Mouse (Mus musculus): Measurements from ENCODE around the gene Satb2. TPM values are rescaled to one million over a fixed set of nuclear protein-coding genes. Genes with fewer than 3 reads are reported as not detected.

Gene Satb2
- total RNA-seq, 2 experiments from 2014 or later, result 14.9 to 17.4 TPM

GRCm38 (mm10) chr1:56936554-56936953 is 41.9 kb downstream of the Satb2 start:
- no peak for DNase-seq (ENCODE audit: extremely low spot score in 1 of 2, low spot score in 1 of 2)

DNA sequence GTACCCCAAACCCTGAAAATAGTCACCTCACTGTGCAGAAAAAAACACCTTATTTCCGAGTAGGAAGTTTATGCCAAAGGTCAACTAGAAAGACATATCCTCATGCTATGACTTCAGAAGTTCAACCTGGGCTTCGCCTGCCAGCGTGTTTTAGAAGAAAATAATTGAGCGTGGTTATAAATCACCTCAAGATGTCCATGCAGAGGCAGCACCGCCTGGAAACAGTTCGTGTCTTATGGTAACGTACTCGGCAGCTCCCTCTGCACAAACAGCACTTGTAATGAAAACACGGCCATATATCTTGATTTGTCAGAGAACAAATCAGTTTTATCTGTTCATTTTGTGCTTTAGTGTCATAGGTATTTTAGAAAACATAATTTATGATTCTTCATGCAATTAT is 44.6 kb downstream of the Satb2 start:
- DNase-seq (ENCODE audit: extremely low spot score in 1 of 2, low spot score in 1 of 2), result no peak

DNA sequence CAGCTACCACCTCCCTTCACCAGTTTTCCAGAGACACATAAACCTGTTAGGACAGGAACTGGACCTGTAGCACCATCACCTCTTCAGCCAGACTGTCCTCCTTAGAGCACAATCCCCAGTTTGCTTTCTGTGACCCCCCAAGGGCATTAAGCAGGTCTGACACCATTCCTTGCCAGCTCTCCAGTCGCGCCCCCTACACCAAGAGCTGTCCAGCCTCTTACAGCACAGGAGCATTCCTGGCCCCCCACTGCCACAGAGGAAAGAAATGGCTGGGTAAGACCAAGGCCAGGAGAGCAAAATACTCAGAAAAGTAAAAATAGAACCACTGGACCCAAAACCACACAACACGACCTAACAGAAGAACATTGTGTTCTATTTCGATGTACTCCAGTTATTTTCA is 48.4 kb downstream of the Satb2 start:
- no peak for DNase-seq (ENCODE audit: extremely low spot score in 1 of 2, low spot score in 1 of 2)

- DNase-seq (ENCODE audit: extremely low spot score in 1 of 2, low spot score in 1 of 2), result no peak
Measured at GRCm38 (mm10) chr1:56928731-56929130, 49.7 kb downstream of the Satb2 start.

GRCm38 (mm10) chr1:56920472-56920871 is 58.0 kb downstream of the Satb2 start:
- no peak for DNase-seq (ENCODE audit: extremely low spot score in 1 of 2, low spot score in 1 of 2)

DNA sequence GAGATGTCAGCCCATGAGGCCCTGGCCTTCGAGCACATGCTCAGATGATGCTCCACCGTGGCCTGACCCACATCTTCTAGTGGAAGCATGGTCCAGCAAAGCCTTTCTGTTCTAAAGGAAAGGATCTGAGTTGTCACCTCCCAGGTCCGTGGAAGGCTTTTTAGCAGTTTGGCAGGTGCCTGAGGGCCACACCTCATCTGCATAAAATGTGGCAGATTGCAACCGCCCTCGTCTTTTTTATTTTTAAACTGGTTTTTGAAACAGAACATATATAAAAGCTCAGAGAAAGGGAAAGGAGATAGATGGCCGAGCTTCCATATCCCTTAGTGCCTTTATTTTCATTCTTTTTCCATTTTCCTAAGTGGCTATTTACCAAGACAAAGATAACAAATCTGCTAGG is 64.2 kb downstream of the Satb2 start:
- no peak for DNase-seq (ENCODE audit: extremely low spot score in 1 of 2, low spot score in 1 of 2)

DNA sequence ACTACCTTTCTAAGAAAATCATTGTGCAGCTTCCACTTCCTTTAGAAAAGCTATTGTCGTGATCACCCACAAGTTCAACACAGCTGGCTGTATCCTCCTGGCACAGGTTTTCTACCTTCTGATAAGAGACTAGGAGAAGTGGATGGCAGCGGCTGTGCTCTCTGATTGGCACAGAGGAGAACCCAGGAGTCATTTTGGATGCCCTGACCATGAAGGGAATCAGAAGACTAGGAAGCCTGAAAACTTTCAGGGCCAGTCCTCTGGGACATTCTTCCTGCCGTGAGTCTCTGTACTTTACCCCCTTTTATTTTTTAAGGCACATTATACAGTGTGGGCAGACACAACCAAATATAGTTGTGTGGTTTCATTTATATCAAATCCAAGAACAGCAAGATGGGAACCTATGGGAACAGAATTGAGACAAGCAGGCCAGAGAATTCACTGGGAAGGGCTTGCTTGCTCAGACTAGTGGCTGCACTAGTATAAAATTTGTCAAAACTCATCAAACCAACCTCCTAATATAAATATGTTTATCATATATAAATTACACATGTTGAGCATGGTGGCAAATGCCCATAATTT is 77.7 kb downstream of the Satb2 start:
- no peak for DNase-seq (ENCODE audit: extremely low spot score in 1 of 2, low spot score in 1 of 2)

DNA sequence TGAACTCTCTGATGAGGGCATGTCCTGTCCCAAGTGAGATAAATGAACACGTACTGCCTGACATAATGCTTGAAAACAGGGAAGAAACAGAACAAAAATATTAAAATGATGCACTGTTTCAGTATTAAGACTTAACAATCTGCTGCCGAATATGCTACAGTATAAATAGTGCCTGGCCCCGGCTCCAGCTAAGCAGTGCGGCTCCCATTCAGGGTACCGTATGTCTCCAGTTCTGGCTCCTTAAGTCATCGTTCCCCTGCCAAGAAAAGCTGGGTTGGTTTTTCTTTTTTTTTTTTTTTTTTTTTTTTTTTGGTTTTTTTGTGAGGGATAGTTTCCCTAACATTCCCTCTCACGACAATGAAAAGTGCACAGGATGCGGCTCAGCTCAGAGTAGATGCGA is 78.3 kb downstream of the Satb2 start:
- no peak for DNase-seq (ENCODE audit: extremely low spot score in 1 of 2, low spot score in 1 of 2)

DNA sequence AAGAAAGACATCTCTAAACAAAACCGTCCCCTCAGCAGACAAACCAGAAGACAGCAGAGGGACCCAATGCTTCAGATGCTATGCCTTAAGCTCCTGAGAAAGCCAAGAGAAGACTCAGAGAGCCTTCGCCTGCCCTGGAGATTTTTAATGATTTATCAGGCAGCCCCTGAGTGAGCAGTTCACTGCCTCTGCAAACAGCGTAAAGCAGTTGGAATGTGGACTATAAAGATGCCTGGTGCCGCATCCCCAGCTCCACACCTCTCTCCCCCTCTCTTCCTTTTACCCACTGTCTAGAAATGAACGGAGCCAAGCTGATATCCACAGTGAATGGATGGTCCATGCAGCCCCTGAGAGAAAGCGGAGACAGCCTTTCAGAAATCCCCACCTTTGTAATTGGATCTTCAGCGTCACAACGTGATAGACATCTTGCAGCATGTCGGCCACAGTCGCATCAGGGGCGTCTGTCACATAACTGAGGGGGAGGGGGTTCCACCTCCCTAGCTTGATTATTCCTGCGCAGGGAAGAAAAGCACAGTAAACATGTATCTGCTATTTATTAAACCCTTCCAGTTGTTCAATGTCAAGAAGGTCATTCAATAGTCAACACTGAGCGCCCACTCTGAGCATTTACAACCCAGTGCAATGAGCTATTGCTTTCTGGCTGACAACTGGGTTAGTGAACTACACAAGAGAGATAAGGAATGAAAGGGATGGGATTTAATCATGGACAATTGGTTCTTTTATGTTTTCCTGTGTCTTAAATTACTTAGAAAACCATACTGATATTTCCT is 79.6 kb downstream of the Satb2 start:
- DNase-seq (ENCODE audit: extremely low spot score in 1 of 2, low spot score in 1 of 2), result no peak

DNA sequence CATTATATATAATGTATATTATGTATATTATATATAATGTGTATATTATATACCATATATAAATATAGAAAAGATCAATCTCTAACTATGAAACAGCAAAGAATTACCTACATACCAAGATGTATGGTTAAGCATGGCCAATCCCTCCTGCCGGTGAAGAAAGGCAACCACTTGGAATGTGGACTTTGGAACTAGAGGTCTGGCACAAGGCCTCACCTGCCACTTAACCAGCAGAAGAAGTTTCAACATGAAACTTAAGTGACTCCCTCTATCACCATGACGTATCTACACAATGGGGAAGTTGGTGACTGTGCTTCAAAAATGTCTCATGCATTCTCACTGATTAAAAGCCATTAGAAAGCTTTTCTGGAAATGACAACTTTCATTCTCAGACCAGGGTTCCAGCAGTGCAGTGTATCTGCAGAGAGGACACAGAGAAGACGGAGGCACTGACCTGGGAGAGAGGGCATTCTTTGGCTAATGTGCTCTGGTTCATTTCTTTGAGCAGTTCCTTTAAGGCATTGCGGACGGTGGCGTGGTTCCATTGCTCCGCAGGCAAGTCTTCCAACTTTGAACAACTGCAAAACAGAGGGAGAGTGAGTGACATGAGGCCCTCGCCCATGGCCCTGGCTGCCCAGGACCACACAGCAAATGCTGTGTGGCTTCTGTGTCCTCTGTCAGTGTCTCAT is 80.8 kb downstream of the Satb2 start:
- DNase-seq (ENCODE audit: extremely low spot score in 1 of 2, low spot score in 1 of 2), result no peak

- no peak for DNase-seq (ENCODE audit: extremely low spot score in 1 of 2, low spot score in 1 of 2)
Measured at GRCm38 (mm10) chr1:56896670-56897069, 81.8 kb downstream of the Satb2 start.

- DNase-seq (ENCODE audit: extremely low spot score in 1 of 2, low spot score in 1 of 2), result no peak
Measured at GRCm38 (mm10) chr1:56892766-56893165, 85.7 kb downstream of the Satb2 start.

DNA sequence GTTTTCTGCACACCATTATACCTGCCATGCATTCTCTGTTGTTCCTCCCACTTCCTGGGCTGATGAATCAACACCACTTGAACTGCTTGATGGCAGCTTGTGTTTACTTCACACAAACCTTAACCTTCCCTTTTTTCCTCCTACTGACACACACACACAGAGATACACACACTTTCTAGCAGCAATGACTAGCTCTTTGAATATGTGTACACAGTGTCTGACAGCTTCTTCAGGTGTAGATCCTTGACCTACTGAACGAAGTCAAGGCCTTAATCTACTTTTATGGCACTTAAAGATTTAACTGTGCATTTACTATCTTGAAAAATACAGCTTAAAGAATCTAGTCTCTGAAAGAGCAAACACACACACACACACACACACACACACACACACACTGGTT is 89.5 kb downstream of the Satb2 start:
- no peak for DNase-seq (ENCODE audit: extremely low spot score in 1 of 2, low spot score in 1 of 2)

DNA sequence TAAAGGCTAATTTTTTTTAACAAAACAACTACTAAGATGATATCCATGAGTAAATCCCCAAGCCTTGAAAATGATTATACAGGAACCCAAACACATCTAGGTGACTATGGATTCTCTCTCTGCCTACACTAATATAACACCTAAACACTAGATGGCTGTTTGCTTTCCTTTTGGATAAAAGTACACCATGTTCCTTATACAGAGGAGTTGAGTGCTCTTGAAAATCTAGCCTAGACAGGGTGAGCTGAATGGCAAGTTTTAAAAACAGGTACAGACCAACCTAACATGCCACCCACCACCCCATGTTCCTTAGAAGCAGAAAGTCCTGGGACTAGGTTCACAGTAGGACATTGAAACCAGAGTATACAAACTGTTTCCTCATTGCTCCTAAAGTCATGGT is 90.9 kb downstream of the Satb2 start:
- DNase-seq (ENCODE audit: extremely low spot score in 1 of 2, low spot score in 1 of 2), result no peak

GRCm38 (mm10) chr1:56871485-56871884 is 107.0 kb downstream of the Satb2 start:
- DNase-seq (ENCODE audit: extremely low spot score in 1 of 2, low spot score in 1 of 2), result no peak

- no peak for DNase-seq (ENCODE audit: extremely low spot score in 1 of 2, low spot score in 1 of 2)
Measured at GRCm38 (mm10) chr1:56865246-56865645, 113.2 kb downstream of the Satb2 start.

- DNase-seq (ENCODE audit: extremely low spot score in 1 of 2, low spot score in 1 of 2), result no peak
Measured at GRCm38 (mm10) chr1:56862799-56863198, 115.7 kb downstream of the Satb2 start.

- DNase-seq (ENCODE audit: extremely low spot score in 1 of 2, low spot score in 1 of 2), result no peak
Measured at GRCm38 (mm10) chr1:56857202-56857601, 121.2 kb downstream of the Satb2 start.

DNA sequence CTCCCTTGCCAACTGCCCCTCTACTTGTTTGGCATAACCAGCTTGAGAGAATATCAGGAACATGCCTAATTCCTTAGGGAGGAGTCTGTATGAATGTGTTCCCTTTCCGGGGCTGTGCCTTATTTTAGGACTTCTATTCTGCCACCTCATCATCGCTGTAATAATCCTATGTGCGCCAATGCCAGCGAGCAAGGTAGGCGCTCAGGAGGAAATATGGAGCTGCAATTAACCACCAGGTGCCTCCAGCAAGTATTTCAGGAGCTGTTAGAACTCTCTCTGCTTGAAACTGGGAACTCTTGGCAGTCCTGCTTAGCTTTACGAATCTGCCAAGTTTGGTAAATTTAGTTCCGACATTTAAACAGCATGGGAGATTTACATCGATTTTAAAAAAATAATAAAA is 128.0 kb downstream of the Satb2 start:
- DNase-seq (ENCODE audit: extremely low spot score in 1 of 2, low spot score in 1 of 2), result no peak

GRCm38 (mm10) chr1:56846358-56846757 is 132.1 kb downstream of the Satb2 start:
- no peak for DNase-seq (ENCODE audit: extremely low spot score in 1 of 2, low spot score in 1 of 2)

DNA sequence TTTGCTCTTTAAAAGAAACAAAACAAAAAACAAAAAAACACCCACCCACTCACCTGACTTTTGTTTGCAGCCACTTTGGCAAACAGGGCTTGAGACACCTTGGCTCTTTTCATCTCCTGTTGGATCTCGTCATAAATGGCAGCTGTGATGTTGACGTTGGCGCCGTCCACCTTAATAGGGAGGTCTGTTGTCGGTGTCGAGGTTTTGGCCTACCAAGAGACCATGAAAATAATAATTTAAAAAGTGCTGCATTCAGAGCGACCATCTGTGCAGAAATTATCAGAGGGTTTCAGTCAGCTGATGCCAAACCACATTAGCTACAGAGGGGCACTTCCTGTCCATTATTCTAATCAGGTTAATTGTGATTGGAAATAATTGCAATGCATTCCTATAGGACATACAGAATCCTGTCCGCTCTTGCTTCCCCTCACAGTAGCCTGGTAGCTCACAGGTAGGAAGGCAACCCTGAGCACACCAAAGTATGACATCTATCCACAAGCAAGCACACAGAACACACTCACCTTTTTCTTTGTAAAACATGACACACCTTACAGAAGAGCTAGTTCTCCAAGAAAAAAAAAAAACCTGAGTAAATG is 132.8 kb downstream of the Satb2 start:
- no peak for DNase-seq (ENCODE audit: extremely low spot score in 1 of 2, low spot score in 1 of 2)

All from layer of hippocampus, postnatal 25 days (tissue).